Mouse (Mus musculus) testis, adult 10 weeks (tissue): Measurements from ENCODE around the gene Vmn1r157. TPM values are rescaled to one million over a fixed set of nuclear protein-coding genes. Genes with fewer than 3 reads are reported as not detected.

Experiments
- polyA plus RNA-seq: library from polyadenylated mRNA; stranded (reverse); fragments of 350-450 nt; fragmentation: Illumina TruSeq; extraction: RNeasy Lipid Tissue Mini Kit (QIAGEN cat#74804); gene quantifications from one replicate; pipeline ENCODE4 v1.2.3, GENCODE M21; 2014; ENCODE audit warnings: low read depth, low replicate concordance

Vmn1r157 gene
- not detected for polyA plus RNA-seq

GRCm38 (mm10) chr7:22761397-22761796, at the start of gene Vmn1r157:
TSS of gene Vmn1r157 (plus strand) at chr7:22761697.

GRCm38 (mm10) chr7:22719610-22720009, 41.9 kb upstream of the Vmn1r157 start, which contains the start of gene Gm4567:
TSS of gene Gm4567 (minus strand) at chr7:22719710.

GRCm38 (mm10) chr7:22790682-22791081, 29.2 kb downstream of the Vmn1r157 start, which contains the start of gene Vmn1r158:
TSS of gene Vmn1r158 (minus strand) at chr7:22790782.

Other genes starting within 250 kb of the Vmn1r157 start
- gene Vmn1r152, start 238.7 kb upstream of the Vmn1r157 start, polyA plus RNA-seq: not detected
- not detected for gene Gm8677, start 226.8 kb upstream of the Vmn1r157 start, polyA plus RNA-seq
- not detected for gene Gm4201, start 196.4 kb upstream of the Vmn1r157 start, polyA plus RNA-seq
- gene Gm4565, start 173.6 kb upstream of the Vmn1r157 start, polyA plus RNA-seq: 0.60 TPM
- gene Vmn1r155, start 103.7 kb upstream of the Vmn1r157 start, polyA plus RNA-seq: not detected
- gene Gm8693, start 69.4 kb upstream of the Vmn1r157 start, polyA plus RNA-seq: not detected
- gene Gm4567, start 42.0 kb upstream of the Vmn1r157 start, polyA plus RNA-seq: not detected
- not detected for gene Vmn1r158, start 29.1 kb downstream of the Vmn1r157 start, polyA plus RNA-seq
- gene Vmn1r159, start 81.9 kb downstream of the Vmn1r157 start, polyA plus RNA-seq: not detected
- gene Vmn1r160, start 109.5 kb downstream of the Vmn1r157 start, polyA plus RNA-seq: not detected
- not detected for gene Gm4214, start 223.0 kb downstream of the Vmn1r157 start, polyA plus RNA-seq